Mouse (Mus musculus) hindbrain, embryonic 11.5 days (tissue): ENCODE measurements around the gene Gng7. TPM values are rescaled to one million over a fixed set of nuclear protein-coding genes. Genes with fewer than 3 reads are reported as not detected.

Experiments used
- ATAC-seq: fragments of 200-750 bp; cut with Nextera tagmentation; 2 replicates; pipeline ENCODE4 v1.8.0; 2017; ENCODE audit warnings: mild to moderate bottlenecking, moderate TSS enrichment, moderate library complexity; ENCODE audit not compliant: low FRiP score
- DNase-seq: peaks from one replicate; pipeline ENCODE4 v3.0.0-alpha.2; 2015; ENCODE audit warnings: low spot score
- H3K27ac ChIP-seq: fragments of 300-500 bp; sonication (generic); 2 replicates; pipeline ENCODE4 v1.5.1; 2014; ENCODE audit warnings: mild to moderate bottlenecking, low read depth, low read length
- H3K27me3 ChIP-seq: fragments of 300-500 bp; sonication (generic); 2 replicates; pipeline ENCODE4 v1.6.1; 2014; ENCODE audit warnings: mild to moderate bottlenecking, low read length, moderate library complexity, mixed read lengths; ENCODE audit not compliant: control insufficient read depth, insufficient read depth
- H3K36me3 ChIP-seq: fragments of 300-500 bp; sonication (generic); 2 replicates; pipeline ENCODE4 v1.6.1; 2014; ENCODE audit warnings: mild to moderate bottlenecking, low read length, moderate library complexity, mixed read lengths; ENCODE audit not compliant: control insufficient read depth, insufficient read depth
- H3K4me1 ChIP-seq: fragments of 300-500 bp; sonication (generic); replicated peaks from 2 replicates; pipeline ENCODE4 v1.6.1; 2014; ENCODE audit warnings: low read length, mixed read lengths; ENCODE audit not compliant: control insufficient read depth, insufficient read depth
- H3K4me2 ChIP-seq: fragments of 300-500 bp; sonication (generic); replicated peaks from 2 replicates; pipeline ENCODE4 v1.6.1; 2014; ENCODE audit warnings: mild to moderate bottlenecking, low read depth, low read length
- H3K4me3 ChIP-seq: fragments of 300-500 bp; sonication (generic); 2 replicates; pipeline ENCODE4 v1.5.1; 2014; ENCODE audit warnings: low read depth, low read length
- H3K9ac ChIP-seq: fragments of 300-500 bp; sonication (generic); 2 replicates; pipeline ENCODE4 v1.6.1; 2014; ENCODE audit warnings: low read depth, low read length
- H3K9me3 ChIP-seq: fragments of 300-500 bp; sonication (generic); 2 replicates; pipeline ENCODE4 v1.6.1; 2016; ENCODE audit warnings: low read length; ENCODE audit not compliant: control insufficient read depth
- WGBS: fragments of 180-500 bp; shearing (Covaris S2); extraction: QIAGEN DNeasy Blood & Tissue Kit; methylation state at CpG from one replicate; pipeline ENCODE4 v1.1.7; 2014; 5-methylcytosine and 5-hydroxymethylcytosine counted together
- polyA plus RNA-seq: library from polyadenylated mRNA; unstranded; fragments of >200 nt; fragmentation: Nextera tagmentation; extraction: Ambion mirVana; gene quantifications from 2 replicates; pipeline ENCODE4 v1.2.1, GENCODE M21; 2014

Gene Gng7
- polyA plus RNA-seq, 1 experiment from 2014 or later: 7.2 TPM

GRCm38 (mm10) chr10:80952449-80952848 is 62.3 kb downstream of the Gng7 start:
- Histone ChIP-seq H3K9me3 (no peaks in the 10 kb centered on the region), H3K27me3 (peaks cover 3% of the 10 kb centered on the region; the same call in 1 of the 2 replicates), H3K36me3 (no peaks in the 10 kb centered on the region), H3K9ac (no peak overlapping the region), H3K27ac (no peak overlapping the region), H3K4me3 (no peak overlapping the region), H3K4me1 (no peaks in the 10 kb centered on the region), H3K4me2 (no peak overlapping the region)
- ATAC-seq: no peak
- no peak for DNase-seq
- WGBS: 75% methylated on average over 15 of the region's 15 CpGs

GRCm38 (mm10) chr10:80951761-80952390 is 62.9 kb downstream of the Gng7 start:
- DNase-seq: no peak
- no peaks in the 10 kb centered on the region for H3K9me3 ChIP-seq
- no peaks in the 10 kb centered on the region for H3K4me1 ChIP-seq
- no peak overlapping the region for H3K27ac ChIP-seq
- H3K27me3 ChIP-seq: peaks cover 3% of the 10 kb centered on the region; the same call in 1 of the 2 replicates
- no peak overlapping the region for H3K9ac ChIP-seq
- H3K4me2 ChIP-seq: no peak overlapping the region
- no peak overlapping the region for H3K4me3 ChIP-seq
- ATAC-seq: no peak
- no peaks in the 10 kb centered on the region for H3K36me3 ChIP-seq
- 76% methylated on average over 10 of the region's 10 CpGs for WGBS

- DNase-seq: no peak
- no peaks in the 10 kb centered on the region for H3K9me3 ChIP-seq
- no peak for ATAC-seq
- H3K4me1 ChIP-seq: no peaks in the 10 kb centered on the region
- no peaks in the 10 kb centered on the region for H3K36me3 ChIP-seq
- no peak overlapping the region for H3K4me3 ChIP-seq
- H3K27ac ChIP-seq: no peak overlapping the region
- no peak overlapping the region for H3K4me2 ChIP-seq
- 23% methylated on average over 5 of the region's 5 CpGs for WGBS
- H3K9ac ChIP-seq: no peak overlapping the region
- H3K27me3 ChIP-seq: peaks cover 3% of the 10 kb centered on the region; the same call in 1 of the 2 replicates
Observed at GRCm38 (mm10) chr10:80950314-80950713, 64.4 kb downstream of the Gng7 start.

DNA sequence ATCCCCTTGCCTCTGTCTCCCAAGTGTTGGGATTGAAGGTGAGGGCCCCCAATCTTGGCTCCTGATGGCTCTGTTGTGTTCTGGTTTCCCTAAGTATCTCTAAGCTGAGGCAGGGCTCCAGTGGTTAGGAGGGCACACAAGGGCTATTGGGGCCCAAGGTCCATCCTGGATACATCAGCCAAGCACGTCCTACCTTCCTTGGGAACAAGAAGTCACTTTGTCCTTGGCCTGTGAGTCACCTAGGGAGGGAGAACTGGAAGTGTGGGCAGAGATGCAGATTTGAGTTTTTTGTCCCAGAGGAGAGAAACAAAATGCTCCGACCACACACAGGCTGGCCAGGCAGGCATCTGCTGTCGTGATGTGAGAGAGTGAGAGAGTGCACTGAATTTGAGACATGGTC is 65.7 kb downstream of the Gng7 start:
- no peak overlapping the region for H3K4me2 ChIP-seq
- no peak overlapping the region for H3K27ac ChIP-seq
- no peaks in the 10 kb centered on the region for H3K4me1 ChIP-seq
- H3K36me3 ChIP-seq: no peaks in the 10 kb centered on the region
- no peak overlapping the region for H3K9ac ChIP-seq
- peaks cover 3% of the 10 kb centered on the region; the same call in 1 of the 2 replicates for H3K27me3 ChIP-seq
- WGBS: 66% methylated on average over 3 of the region's 3 CpGs
- DNase-seq (no peak), ATAC-seq (no peak)
- H3K9me3 ChIP-seq: no peaks in the 10 kb centered on the region
- no peak overlapping the region for H3K4me3 ChIP-seq

DNA sequence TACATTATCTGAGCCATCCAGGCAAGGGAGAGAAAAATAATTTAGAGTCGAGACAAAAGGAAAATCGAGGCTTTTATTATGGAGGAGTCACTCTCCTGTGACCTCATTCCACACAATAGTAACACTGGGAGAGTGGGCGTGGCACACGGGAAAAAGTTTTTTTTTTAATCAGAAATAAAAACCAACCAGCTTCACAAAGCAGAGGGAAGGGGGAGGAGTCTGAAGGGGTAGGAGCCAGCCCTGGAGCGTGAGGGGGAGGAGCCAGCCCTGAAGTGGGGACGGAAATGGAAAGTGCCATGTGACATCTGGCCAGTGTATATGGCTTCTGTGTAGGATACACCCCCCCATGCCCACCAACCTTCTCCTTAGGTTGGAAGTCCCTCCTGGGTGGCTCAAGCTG is 66.2 kb downstream of the Gng7 start:
- Histone ChIP-seq H3K27me3 (peaks cover 3% of the 10 kb centered on the region; the same call in 1 of the 2 replicates), H3K27ac (no peak overlapping the region), H3K4me3 (no peak overlapping the region), H3K9me3 (no peaks in the 10 kb centered on the region), H3K4me1 (no peaks in the 10 kb centered on the region), H3K9ac (no peak overlapping the region), H3K36me3 (no peaks in the 10 kb centered on the region), H3K4me2 (no peak overlapping the region)
- 39% methylated on average over 6 of the region's 6 CpGs for WGBS
- DNase-seq: no peak
- no peak; the same call in 1 of the 2 replicates for ATAC-seq

- no peaks in the 10 kb centered on the region for H3K36me3 ChIP-seq
- ATAC-seq (no peak), DNase-seq (no peak)
- H3K9ac ChIP-seq: no peak overlapping the region
- no peaks in the 10 kb centered on the region for H3K9me3 ChIP-seq
- 0 out of 2 replicates have a peak overlapping the region, but pooled peaks have one; percentile 30 for H3K27ac ChIP-seq
- 63% methylated on average over 2 of the region's 2 CpGs for WGBS
- H3K4me2 ChIP-seq: no peak overlapping the region
- peaks cover 3% of the 10 kb centered on the region; the same call in 1 of the 2 replicates for H3K27me3 ChIP-seq
- H3K4me3 ChIP-seq: no peak overlapping the region
- no peaks in the 10 kb centered on the region for H3K4me1 ChIP-seq
Observed at GRCm38 (mm10) chr10:80947802-80948201, 66.9 kb downstream of the Gng7 start.

- no peak for ATAC-seq
- no peak overlapping the region for H3K4me2 ChIP-seq
- H3K36me3 ChIP-seq: no peaks in the 10 kb centered on the region
- no peak overlapping the region for H3K9ac ChIP-seq
- WGBS: 63% methylated on average over 14 of the region's 14 CpGs
- no peak for DNase-seq
- peaks cover 3% of the 10 kb centered on the region; the same call in 1 of the 2 replicates for H3K27me3 ChIP-seq
- H3K27ac ChIP-seq: no peak overlapping the region
- no peaks in the 10 kb centered on the region for H3K4me1 ChIP-seq
- no peak overlapping the region for H3K4me3 ChIP-seq
- H3K9me3 ChIP-seq: no peaks in the 10 kb centered on the region
Observed at GRCm38 (mm10) chr10:80946684-80947437, 67.9 kb downstream of the Gng7 start.

DNA sequence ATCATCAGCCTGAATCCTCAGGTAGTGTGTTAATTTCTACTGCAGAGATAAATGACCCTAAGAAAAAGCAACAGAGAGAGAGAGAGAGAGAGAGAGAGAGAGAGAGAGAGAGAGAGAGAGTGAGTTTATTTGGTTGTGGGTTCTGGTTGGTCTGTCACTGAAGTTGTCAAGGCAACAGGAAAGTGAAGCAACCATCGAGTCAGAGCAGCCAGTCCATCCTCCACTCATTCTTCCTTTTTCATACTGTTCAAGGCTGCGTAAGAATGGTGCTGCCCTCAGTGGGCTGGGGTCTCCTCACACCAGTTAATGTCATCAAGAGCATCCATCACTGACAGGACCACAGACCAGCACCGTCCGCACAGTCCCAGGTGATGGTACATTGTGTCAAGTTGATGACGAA is 70.5 kb downstream of the Gng7 start:
- Histone ChIP-seq H3K27me3 (no peaks in the 10 kb centered on the region; the same call in 1 of the 2 replicates), H3K4me3 (no peak overlapping the region), H3K9ac (no peak overlapping the region), H3K9me3 (no peaks in the 10 kb centered on the region), H3K27ac (no peak overlapping the region), H3K4me1 (0 out of 2 replicates have a peak, but pooled peaks cover under 1% of the 10 kb centered on the region), H3K4me2 (no peak overlapping the region), H3K36me3 (no peaks in the 10 kb centered on the region)
- DNase-seq (no peak), ATAC-seq (no peak)
- WGBS: 82% methylated on average over 5 of the region's 5 CpGs
